Mouse (Mus musculus): ENCODE measurements around the gene Knstrn. TPM values are rescaled to one million over a fixed set of nuclear protein-coding genes. Genes with fewer than 3 reads are reported as not detected.

Knstrn gene
- polyA plus RNA-seq, 1 experiment from 2014 or later = 86.7 TPM

GRCm38 (mm10) chr2:118873018-118873417, 59.2 kb downstream of the Knstrn start:
- Histone ChIP-seq H3K9me3 (replicated peaks; ENCODE audit: control insufficient read depth, low read length) (no peaks in the 10 kb centered on the region), H3K4me1 (ENCODE audit: control insufficient read depth, insufficient read depth, low read length) (no peaks in the 10 kb centered on the region), H3K4me2 (ENCODE audit: low read depth, low read length) (no peak overlapping the region), H3K36me3 (ENCODE audit: control insufficient read depth, insufficient read depth, low read length) (no peaks in the 10 kb centered on the region; the same call in 1 of the 2 replicates), H3K4me3 (replicated peaks; ENCODE audit: low read length) (no peak overlapping the region), H3K27me3 (ENCODE audit: control insufficient read depth, insufficient read depth, low read length) (no peaks in the 10 kb centered on the region), H3K27ac (ENCODE audit: low read length) (no peak overlapping the region), H3K9ac (ENCODE audit: low read length) (no peak overlapping the region)
- ATAC-seq (ENCODE audit: insufficient read depth, low FRiP score) = no peak
- 87% methylated on average over 5 of the region's 5 CpGs for WGBS

DNA sequence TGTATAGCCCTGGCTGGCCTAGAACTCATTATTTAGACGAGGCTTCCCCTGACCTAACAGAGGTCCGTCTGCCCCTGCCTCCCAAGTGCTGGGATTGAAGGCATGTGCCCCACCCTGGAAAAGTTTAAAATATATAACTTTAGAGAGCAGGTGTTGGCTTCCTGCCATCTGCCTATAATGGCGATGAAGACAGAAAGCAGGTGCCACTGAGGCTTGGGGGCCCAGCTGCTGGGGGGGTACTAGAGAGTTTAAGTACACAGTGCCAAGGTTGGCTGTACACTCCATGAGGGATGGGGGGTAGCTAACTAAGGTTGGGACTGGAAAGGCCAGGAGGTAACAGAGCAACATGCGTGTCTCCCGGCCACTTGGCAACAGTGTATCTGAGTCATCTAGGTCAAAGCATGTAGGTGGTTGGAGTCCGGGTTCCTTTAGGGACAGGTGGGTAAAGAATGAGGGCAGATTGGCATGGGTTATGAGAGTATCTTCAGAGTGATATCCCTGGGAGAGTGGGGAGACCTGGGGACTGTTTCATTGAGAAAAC, 60.2 kb downstream of the Knstrn start:
- peak; percentile 23; the same call in 1 of the 2 replicates for ATAC-seq (ENCODE audit: insufficient read depth, low FRiP score)
- Histone ChIP-seq H3K4me3 (replicated peaks; ENCODE audit: low read length) (no peak overlapping the region), H3K4me2 (ENCODE audit: low read depth, low read length) (no peak overlapping the region), H3K9ac (ENCODE audit: low read length) (no peak overlapping the region), H3K9me3 (replicated peaks; ENCODE audit: control insufficient read depth, low read length) (no peaks in the 10 kb centered on the region), H3K4me1 (ENCODE audit: control insufficient read depth, insufficient read depth, low read length) (no peaks in the 10 kb centered on the region), H3K36me3 (ENCODE audit: control insufficient read depth, insufficient read depth, low read length) (no peaks in the 10 kb centered on the region; the same call in 1 of the 2 replicates), H3K27ac (ENCODE audit: low read length) (no peak overlapping the region), H3K27me3 (ENCODE audit: control insufficient read depth, insufficient read depth, low read length) (no peaks in the 10 kb centered on the region)
- WGBS = 62% methylated on average over 6 of the region's 6 CpGs

DNA sequence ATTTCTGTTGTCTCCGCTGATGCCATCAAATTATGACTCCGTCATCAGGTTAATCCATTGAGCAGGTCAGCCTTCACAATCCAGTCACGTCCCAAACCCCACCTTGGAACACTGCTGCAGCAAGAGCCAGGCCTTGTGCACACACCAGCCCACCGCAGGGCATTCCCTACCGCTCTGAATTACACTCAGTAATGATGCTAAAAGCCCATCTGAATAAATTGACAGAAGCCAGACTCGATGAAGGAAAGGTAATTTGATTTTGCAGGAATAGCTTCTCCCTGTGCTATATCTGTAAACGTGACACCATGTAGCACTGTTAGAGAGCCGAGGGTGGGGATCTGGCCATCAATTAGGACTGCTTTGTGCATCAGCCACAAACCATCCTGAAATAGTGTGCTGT, 61.5 kb downstream of the Knstrn start:
- H3K36me3 ChIP-seq (ENCODE audit: control insufficient read depth, insufficient read depth, low read length) = no peaks in the 10 kb centered on the region; the same call in 1 of the 2 replicates
- no peak overlapping the region for H3K4me3 ChIP-seq (replicated peaks; ENCODE audit: low read length)
- H3K9ac ChIP-seq (ENCODE audit: low read length) = no peak overlapping the region
- ATAC-seq (ENCODE audit: insufficient read depth, low FRiP score) = no peak
- no peaks in the 10 kb centered on the region for H3K9me3 ChIP-seq (replicated peaks; ENCODE audit: control insufficient read depth, low read length)
- no peaks in the 10 kb centered on the region for H3K4me1 ChIP-seq (ENCODE audit: control insufficient read depth, insufficient read depth, low read length)
- no peak overlapping the region for H3K27ac ChIP-seq (ENCODE audit: low read length)
- WGBS = 85% methylated on average over 8 of the region's 8 CpGs
- H3K27me3 ChIP-seq (ENCODE audit: control insufficient read depth, insufficient read depth, low read length) = no peaks in the 10 kb centered on the region
- H3K4me2 ChIP-seq (ENCODE audit: low read depth, low read length) = no peak overlapping the region

DNA sequence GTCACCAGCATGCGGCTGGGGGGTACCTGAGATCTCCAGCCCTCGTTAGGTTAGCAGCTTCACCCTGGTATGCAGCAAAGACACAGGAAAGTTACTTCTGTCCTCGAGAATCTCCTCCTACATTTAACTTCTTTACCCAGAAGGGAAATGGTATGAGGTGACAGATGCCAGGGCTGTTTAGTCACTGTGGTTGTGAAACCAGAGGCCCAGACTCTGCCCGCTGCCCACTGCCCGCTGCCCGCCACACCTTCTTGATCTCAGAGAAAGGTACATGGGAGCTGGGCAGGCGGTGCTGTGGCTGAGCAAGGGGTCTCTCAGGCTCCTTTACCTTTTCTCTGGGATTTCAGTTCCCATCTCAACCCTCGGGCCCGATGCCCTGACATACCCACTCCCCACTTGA, 62.6 kb downstream of the Knstrn start:
- H3K27me3 ChIP-seq (ENCODE audit: control insufficient read depth, insufficient read depth, low read length) = no peaks in the 10 kb centered on the region
- H3K9ac ChIP-seq (ENCODE audit: low read length) = no peak overlapping the region
- H3K4me1 ChIP-seq (ENCODE audit: control insufficient read depth, insufficient read depth, low read length) = no peaks in the 10 kb centered on the region
- H3K4me3 ChIP-seq (replicated peaks; ENCODE audit: low read length) = no peak overlapping the region
- no peaks in the 10 kb centered on the region; the same call in 1 of the 2 replicates for H3K36me3 ChIP-seq (ENCODE audit: control insufficient read depth, insufficient read depth, low read length)
- no peak overlapping the region for H3K27ac ChIP-seq (ENCODE audit: low read length)
- no peaks in the 10 kb centered on the region for H3K9me3 ChIP-seq (replicated peaks; ENCODE audit: control insufficient read depth, low read length)
- 91% methylated on average over 9 of the region's 9 CpGs for WGBS
- H3K4me2 ChIP-seq (ENCODE audit: low read depth, low read length) = no peak overlapping the region
- ATAC-seq (ENCODE audit: insufficient read depth, low FRiP score) = no peak

DNA sequence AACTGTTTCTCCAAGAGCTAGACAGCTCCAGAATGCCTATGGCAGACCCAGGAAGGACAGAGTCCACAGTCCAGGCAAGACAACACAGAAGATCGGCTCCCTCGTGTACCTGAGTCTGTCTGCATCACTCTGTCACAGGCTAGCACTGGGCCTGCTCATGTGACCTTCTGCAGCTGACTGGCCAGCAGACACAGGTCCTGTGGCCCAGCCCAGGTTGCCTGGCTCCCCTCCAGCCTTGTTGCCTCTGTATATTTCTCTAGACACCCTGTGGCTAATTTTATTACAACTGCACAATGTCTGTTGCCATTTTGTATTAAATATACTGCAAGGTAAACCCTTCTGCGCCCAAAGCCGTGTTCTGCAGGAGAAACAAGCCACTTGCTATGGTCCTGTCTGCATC, 67.2 kb downstream of the Knstrn start:
- Histone ChIP-seq H3K27me3 (ENCODE audit: control insufficient read depth, insufficient read depth, low read length) (peaks cover 3% of the 10 kb centered on the region; the same call in 1 of the 2 replicates), H3K36me3 (ENCODE audit: control insufficient read depth, insufficient read depth, low read length) (no peaks in the 10 kb centered on the region), H3K4me3 (replicated peaks; ENCODE audit: low read length) (no peak overlapping the region), H3K9me3 (replicated peaks; ENCODE audit: control insufficient read depth, low read length) (no peaks in the 10 kb centered on the region), H3K4me1 (ENCODE audit: control insufficient read depth, insufficient read depth, low read length) (peaks cover 4% of the 10 kb centered on the region; the same call in 1 of the 2 replicates), H3K4me2 (ENCODE audit: low read depth, low read length) (no peak overlapping the region), H3K9ac (ENCODE audit: low read length) (no peak overlapping the region), H3K27ac (ENCODE audit: low read length) (no peak overlapping the region)
- WGBS = 73% methylated on average over 4 of the region's 4 CpGs
- no peak for ATAC-seq (ENCODE audit: insufficient read depth, low FRiP score)

DNA sequence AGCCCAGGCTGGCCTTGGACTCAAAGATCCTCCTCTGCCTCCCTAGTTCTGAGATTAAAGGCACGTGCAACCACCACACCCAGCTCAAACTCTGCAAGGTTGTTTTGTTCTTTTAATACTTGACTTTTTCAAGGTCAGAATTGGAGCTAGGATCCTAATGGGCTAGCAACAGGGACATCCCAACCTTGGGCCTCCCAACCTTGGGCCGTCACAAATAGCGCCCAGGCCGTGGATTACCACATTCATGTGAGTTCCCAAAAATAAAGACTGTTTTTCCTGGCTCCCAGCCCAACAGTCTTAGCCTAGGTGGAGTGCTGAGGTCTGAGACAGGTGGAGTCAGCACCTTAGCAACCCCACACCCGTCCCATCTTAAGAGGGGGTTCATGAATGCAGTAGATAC, 68.2 kb downstream of the Knstrn start:
- WGBS = 70% methylated on average over 5 of the region's 5 CpGs
- no peak overlapping the region for H3K9ac ChIP-seq (ENCODE audit: low read length)
- ATAC-seq (ENCODE audit: insufficient read depth, low FRiP score) = no peak

GRCm38 (mm10) chr2:118882840-118883679, 69.3 kb downstream of the Knstrn start:
- WGBS = 3% methylated on average over 32 of the region's 32 CpGs
- ATAC-seq (ENCODE audit: insufficient read depth, low FRiP score) = peak; percentile 84
- 0 out of 2 replicates have a peak overlapping the region, but pooled peaks have one; percentile 19 for H3K27ac ChIP-seq (ENCODE audit: low read length)

More for the DNA sequence above, 68.2 kb downstream of the Knstrn start:
- Histone ChIP-seq H3K4me3 (replicated peaks; ENCODE audit: low read length) (no peak overlapping the region), H3K27ac (ENCODE audit: low read length) (no peak overlapping the region), H3K9me3 (replicated peaks; ENCODE audit: control insufficient read depth, low read length) (no peaks in the 10 kb centered on the region), H3K36me3 (ENCODE audit: control insufficient read depth, insufficient read depth, low read length) (no peaks in the 10 kb centered on the region), H3K27me3 (ENCODE audit: control insufficient read depth, insufficient read depth, low read length) (peaks cover 3% of the 10 kb centered on the region; the same call in 1 of the 2 replicates), H3K4me2 (ENCODE audit: low read depth, low read length) (no peak overlapping the region), H3K4me1 (ENCODE audit: control insufficient read depth, insufficient read depth, low read length) (peaks cover 4% of the 10 kb centered on the region; the same call in 1 of the 2 replicates)

DNA sequence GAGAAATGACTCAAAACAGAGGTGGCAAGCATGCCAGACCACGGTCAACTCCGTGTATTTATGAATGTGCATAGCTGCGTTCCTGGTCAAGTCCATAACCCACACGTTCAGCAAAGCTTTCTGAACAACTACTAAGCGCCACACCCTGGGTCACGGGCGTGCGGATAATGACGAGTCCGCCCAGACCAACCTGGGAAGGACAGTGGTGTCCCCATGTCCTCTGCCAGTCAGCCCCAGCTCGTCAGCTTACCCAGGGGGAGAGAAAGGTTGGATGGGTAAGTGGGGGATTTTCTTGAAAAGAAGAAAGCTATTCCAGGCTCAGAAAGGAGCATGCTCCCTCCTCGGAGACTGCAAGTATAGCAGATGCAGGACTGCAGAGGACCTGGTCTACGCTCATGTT, 73.6 kb downstream of the Knstrn start:
- no peaks in the 10 kb centered on the region for H3K36me3 ChIP-seq (ENCODE audit: control insufficient read depth, insufficient read depth, low read length)
- no peak overlapping the region for H3K27ac ChIP-seq (ENCODE audit: low read length)
- no peak overlapping the region for H3K9ac ChIP-seq (ENCODE audit: low read length)
- peaks cover 8% of the 10 kb centered on the region; the same call in 1 of the 2 replicates for H3K4me1 ChIP-seq (ENCODE audit: control insufficient read depth, insufficient read depth, low read length)
- H3K4me2 ChIP-seq (ENCODE audit: low read depth, low read length) = no peak overlapping the region
- 57% methylated on average over 13 of the region's 13 CpGs for WGBS
- peaks cover 6% of the 10 kb centered on the region; the same call in 1 of the 2 replicates for H3K27me3 ChIP-seq (ENCODE audit: control insufficient read depth, insufficient read depth, low read length)
- H3K4me3 ChIP-seq (replicated peaks; ENCODE audit: low read length) = no peak overlapping the region
- no peak for ATAC-seq (ENCODE audit: insufficient read depth, low FRiP score)
- H3K9me3 ChIP-seq (replicated peaks; ENCODE audit: control insufficient read depth, low read length) = no peaks in the 10 kb centered on the region

More at GRCm38 (mm10) chr2:118882840-118883679, 69.3 kb downstream of the Knstrn start:
- H3K36me3 ChIP-seq (ENCODE audit: control insufficient read depth, insufficient read depth, low read length) = no peaks in the 10 kb centered on the region
- H3K4me2 ChIP-seq (ENCODE audit: low read depth, low read length) = peak overlapping the region; percentile 76
- H3K9me3 ChIP-seq (replicated peaks; ENCODE audit: control insufficient read depth, low read length) = no peaks in the 10 kb centered on the region
- H3K4me3 ChIP-seq (replicated peaks; ENCODE audit: low read length) = peak overlapping the region; percentile 46
- H3K9ac ChIP-seq (ENCODE audit: low read length) = peak overlapping the region; percentile 73
- peaks cover 3% of the 10 kb centered on the region; the same call in 1 of the 2 replicates for H3K27me3 ChIP-seq (ENCODE audit: control insufficient read depth, insufficient read depth, low read length)
- H3K4me1 ChIP-seq (ENCODE audit: control insufficient read depth, insufficient read depth, low read length) = peaks cover 8% of the 10 kb centered on the region; the same call in 1 of the 2 replicates

All from stomach, embryonic 16.5 days (tissue).